Mouse (Mus musculus): ENCODE measurements around the gene Gorasp1.

Gorasp1 gene

GRCm38 (mm10) chr9:119937005-119937773 is at the start of gene Gorasp1, which contains the start of gene Ttc21a:
Gene Gorasp1 (minus strand): TSS chr9:119937565.
Gene Ttc21a (plus strand): TSS chr9:119937606.
- peak; percentile 92 for DNase-seq (ENCODE audit: low read depth)

- DNase-seq (ENCODE audit: low read depth) = no peak
These were observed 48.7 kb upstream of the Gorasp1 start for GRCm38 (mm10) chr9:119985881-119986574.

- DNase-seq (ENCODE audit: low read depth) = no peak
These were observed 47.2 kb upstream of the Gorasp1 start, which contains the start of gene Csrnp1 for GRCm38 (mm10) chr9:119984536-119985011. Gene Csrnp1 (minus strand): TSS chr9:119984658.

DNA sequence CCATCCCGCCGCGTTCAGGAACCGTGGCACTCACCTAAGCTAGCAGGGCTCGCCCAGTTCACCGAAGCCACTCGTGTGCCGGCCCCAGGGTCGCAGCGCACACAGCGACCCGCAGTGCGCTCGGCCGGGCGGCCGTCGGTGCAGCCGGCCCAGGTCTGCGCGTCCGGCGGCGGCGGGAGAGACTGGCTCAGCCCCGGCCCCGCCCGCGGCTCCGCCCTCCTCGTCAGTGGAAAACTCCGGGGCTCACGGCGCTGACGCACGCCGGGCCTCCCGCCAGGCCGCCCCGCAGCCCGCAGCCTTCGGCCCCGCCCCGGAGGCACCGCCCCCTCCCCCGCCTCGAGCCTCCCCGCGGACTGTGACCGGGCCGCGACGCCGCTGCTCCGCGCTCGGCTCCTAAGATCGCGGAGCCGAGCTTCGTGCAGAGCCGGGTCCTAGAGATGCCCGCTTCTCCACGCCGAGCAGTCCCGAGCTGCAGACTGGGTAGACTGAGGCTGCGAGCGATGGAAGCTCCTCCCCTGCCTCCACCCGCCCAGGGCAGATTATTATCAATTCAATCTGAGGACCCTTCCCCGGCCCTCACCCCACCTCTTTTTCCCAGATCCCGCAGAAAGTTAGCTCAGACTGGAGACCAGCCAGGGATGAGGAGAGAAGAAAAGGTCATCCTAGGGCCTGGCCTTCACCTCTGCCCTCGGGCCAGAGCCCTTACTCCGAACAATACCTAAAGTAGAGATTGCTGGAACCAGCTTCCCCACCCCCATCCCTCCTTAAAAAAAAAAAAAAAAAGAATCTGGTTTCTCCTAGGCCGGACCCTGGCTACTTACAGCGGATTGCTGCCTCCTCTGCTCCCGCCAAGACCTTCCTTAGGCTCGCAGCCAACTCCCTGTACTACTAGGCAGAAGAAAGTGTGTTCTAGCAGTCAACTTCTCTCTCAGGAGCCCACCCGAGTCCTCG is 46.5 kb upstream of the Gorasp1 start:
- peak; percentile 77 for DNase-seq (ENCODE audit: low read depth)

- DNase-seq (ENCODE audit: low read depth) = peak; percentile 69
These were observed 45.7 kb upstream of the Gorasp1 start for GRCm38 (mm10) chr9:119982956-119983551.

DNA sequence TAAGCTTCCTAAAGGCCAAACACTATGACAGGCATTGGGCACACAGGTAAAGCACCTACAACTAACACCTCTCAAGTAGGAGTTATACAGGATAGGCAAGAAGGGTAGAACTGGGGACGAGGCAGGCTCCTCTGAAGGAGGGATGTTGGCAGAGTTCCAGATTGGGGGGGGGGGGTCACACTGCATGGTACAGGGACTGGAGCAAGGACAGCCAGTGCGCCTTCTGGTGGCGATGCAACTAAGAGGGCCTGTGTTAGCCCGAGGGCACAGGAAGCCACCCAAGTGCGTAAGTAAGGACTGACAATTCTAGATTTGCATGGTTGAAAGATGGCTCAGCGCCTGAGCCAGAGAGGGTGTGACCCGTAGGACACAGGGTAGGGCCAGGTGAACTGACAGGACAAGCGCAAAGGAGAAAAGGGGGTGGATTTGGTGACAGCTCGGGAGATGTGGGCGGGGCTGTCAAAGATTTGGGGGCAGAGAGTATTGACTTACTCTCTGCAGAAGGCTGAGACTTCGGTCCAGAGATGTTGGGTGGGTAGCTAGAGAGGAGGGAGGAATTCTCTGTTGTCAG is 45.0 kb upstream of the Gorasp1 start:
- DNase-seq (ENCODE audit: low read depth) = peak; percentile 89

- DNase-seq (ENCODE audit: low read depth) = peak; percentile 81
These were observed 44.1 kb upstream of the Gorasp1 start for GRCm38 (mm10) chr9:119981183-119982179.

- DNase-seq (ENCODE audit: low read depth) = no peak
These were observed 43.4 kb upstream of the Gorasp1 start for GRCm38 (mm10) chr9:119980770-119981182.

GRCm38 (mm10) chr9:119979749-119980148 is 42.4 kb upstream of the Gorasp1 start:
- DNase-seq (ENCODE audit: low read depth) = no peak

DNA sequence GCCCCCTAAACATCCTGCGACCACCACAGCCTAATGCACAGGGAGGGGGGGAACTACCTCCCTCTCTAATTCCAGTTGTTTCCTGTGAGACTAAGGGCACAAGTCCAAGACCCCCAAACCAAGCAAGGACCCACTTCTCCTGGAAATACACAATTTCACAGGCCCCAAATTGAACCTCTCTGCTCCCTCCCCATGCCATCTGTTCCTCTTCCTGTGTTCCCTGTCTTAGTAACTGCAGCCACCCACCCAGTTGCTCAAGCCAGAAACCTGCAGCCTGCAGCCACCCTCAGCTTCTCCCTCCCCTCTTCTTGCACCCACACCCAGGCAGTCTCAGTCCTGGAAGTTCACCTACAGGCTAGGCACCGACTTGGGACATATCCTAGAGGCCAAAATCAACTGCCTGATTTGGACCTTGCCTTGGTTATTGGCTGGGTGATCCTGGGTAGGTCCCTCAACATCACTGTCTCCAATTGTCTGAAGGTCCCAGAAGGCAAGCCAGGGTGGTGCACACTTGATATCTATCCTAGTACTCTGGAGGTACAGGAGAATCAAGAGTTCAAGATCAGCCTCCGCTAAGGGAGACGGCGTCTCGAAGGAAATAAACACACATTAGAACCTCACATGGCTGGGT is 41.6 kb upstream of the Gorasp1 start:
- peak; percentile 30 for DNase-seq (ENCODE audit: low read depth)

DNA sequence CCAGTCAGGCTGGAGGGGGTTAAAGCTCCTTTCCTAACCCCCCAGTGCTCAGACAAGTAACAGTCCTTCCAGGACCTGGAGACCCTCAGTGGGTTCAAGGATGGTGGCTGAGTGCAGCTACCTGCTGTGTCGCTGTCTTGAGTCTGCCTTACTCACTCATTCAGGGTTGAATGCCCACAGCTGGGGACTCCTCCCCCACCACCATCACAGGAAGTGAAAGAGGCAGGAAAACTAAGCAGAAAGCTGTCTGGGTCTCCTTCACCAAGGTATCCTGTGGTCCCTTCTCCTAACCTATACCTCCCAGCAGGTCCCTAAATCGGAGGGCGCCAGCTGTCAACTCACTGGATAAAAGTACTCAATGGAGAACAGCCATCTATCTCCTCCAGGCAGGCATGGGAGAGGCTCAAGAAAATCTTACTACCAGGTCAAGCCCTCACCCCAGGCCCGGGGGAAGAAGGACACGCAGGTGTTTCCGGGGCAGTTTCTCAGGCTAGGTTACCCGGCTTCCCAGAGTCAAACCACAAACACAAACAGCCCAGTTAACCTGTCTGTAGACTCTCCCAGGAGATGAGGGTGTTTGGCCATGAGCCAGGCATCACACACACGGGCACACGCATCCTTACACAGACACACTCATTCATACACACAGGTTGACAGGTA is 40.9 kb upstream of the Gorasp1 start:
- DNase-seq (ENCODE audit: low read depth) = peak; percentile 73

- no peak for DNase-seq (ENCODE audit: low read depth)
These were observed 40.2 kb upstream of the Gorasp1 start for GRCm38 (mm10) chr9:119977557-119978060.

GRCm38 (mm10) chr9:119976704-119977556 is 39.6 kb upstream of the Gorasp1 start:
- peak; percentile 45 for DNase-seq (ENCODE audit: low read depth)

DNA sequence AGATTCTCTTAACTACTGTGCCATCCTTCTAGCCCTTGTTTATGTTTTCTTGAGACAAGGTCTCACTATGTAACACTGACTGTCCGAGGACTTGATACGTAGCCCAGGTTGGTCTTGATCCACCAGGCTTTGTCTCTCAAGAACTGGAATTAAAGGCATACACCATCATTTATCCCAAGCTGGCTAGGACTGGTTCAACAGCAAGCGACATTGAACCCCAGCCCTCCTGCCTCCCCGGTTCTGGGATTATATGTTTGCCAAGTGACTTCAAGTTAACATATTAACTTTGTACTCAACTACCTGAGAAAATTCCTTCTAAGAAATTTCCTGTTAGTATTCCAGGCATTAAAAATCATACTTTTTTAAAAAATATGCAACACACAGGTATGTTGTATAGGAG is 37.9 kb upstream of the Gorasp1 start:
- no peak for DNase-seq (ENCODE audit: low read depth)

DNA sequence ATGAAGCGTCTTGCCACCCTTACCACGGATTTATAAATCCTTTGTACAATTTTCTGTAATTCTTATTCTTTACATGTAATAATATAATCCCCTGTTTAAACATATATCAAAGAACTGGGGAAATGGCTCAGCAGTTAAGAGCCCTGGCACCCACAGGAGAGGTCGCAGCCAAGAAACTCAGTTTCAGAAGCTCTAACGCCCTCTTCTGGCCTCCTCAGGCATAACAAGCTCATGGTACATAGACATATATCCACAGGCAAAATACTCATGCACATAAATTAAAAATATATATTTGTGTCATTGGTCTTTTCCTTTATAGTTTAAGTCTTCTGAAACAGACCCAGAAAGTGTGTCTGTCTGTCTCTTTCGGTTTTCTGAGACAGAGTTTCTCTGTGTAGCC is 37.2 kb upstream of the Gorasp1 start:
- DNase-seq (ENCODE audit: low read depth) = peak; percentile 60

- DNase-seq (ENCODE audit: low read depth) = peak; percentile 40
These were observed 36.6 kb upstream of the Gorasp1 start for GRCm38 (mm10) chr9:119973869-119974520.

DNA sequence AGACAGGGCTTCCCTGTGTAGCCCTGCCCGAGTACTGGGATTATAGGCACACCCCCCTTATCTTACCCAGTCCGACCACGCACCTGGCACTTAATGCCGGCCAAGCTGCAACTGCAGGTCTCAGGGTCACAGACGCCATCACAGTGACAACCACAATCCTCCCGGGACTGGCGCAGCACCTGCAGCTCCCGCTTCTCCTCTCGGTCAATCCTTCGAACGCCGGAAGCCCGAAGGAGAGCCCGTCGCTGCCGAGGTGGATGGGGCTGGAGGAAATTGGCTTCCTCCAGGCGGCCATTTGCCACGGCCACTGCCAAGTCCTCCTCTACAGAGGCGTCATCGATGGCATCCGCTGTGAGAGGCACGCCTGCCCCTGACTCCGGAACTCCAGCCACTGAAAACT is 35.9 kb upstream of the Gorasp1 start:
- DNase-seq (ENCODE audit: low read depth) = no peak

Data from 416B (cell line).